ENCODE assay signal across 9 mouse cellular contexts in genomic region chr12:12527366-12527765, GRCm38 (mm10).
A peak's percentile ranks its signal among the peaks of the same experiment; 100 is the strongest.
DNase-seq lines count a peak whose midpoint lies in the region; ATAC-seq lines count a peak whose summit lies in the region.
"Had no signal": no experiment of that assay in that cellular context is flagged by ENCODE, and none has a peak within 500 bp of the region (broad histone marks: within the 10 kb centered on the region; RNA-seq: fewer than 3 reads in every experiment).

No protein-coding gene starts in this region.

- H3K9ac ChIP-seq in heart, embryonic 15.5 days, result no peak overlapping the region
- no peak overlapping the region for H3K9ac ChIP-seq in lung, embryonic 16.5 days (ENCODE audit: low read length)
- H3K9ac ChIP-seq: neural tube, embryonic 12.5 days had no signal

- H3K9me3 ChIP-seq in heart, embryonic 15.5 days (replicated peaks), result no peaks in the 10 kb centered on the region
- no peaks in the 10 kb centered on the region for H3K9me3 ChIP-seq in lung, embryonic 16.5 days (ENCODE audit: control insufficient read depth, low read length)
- H3K9me3 ChIP-seq: neural tube, embryonic 12.5 days had no signal

- DNase-seq in MN1 (ENCODE audit: low spot score) (peak; percentile 8), liver (no peak)
- DNase-seq in Muller cell, postnatal 12 days (ENCODE audit: inconsistent ontology term), result peak; percentile 62
- no peak for DNase-seq in frontal cortex, postnatal 10 days (ENCODE audit: low spot score in 2 of 2)
- no peak for DNase-seq in adrenal gland, postnatal 4 days (ENCODE audit: low spot score in 2 of 2)
- DNase-seq in layer of hippocampus, adult 18-20 months (ENCODE audit: low spot score in 2 of 2), result no peak

- H3K27ac ChIP-seq in heart, embryonic 15.5 days, result peak overlapping the region; percentile 79
- H3K27ac ChIP-seq in lung, embryonic 16.5 days (ENCODE audit: low read length), result no peak overlapping the region
- H3K27ac ChIP-seq: neural tube, embryonic 12.5 days had no signal

- peaks cover 40% of the 10 kb centered on the region for H3K4me1 ChIP-seq in heart, embryonic 15.5 days (replicated peaks)
- H3K4me1 ChIP-seq in lung, embryonic 16.5 days (replicated peaks; ENCODE audit: control insufficient read depth, insufficient read depth, low read length), result peaks cover 3% of the 10 kb centered on the region; the same call in 1 of the 2 replicates

- peak; percentile 85 for ATAC-seq in heart, embryonic 15.5 days (replicated peaks; ENCODE audit: insufficient number of reproducible peaks, insufficient read depth, low FRiP score, low read depth)
- ATAC-seq in lung, embryonic 16.5 days (ENCODE audit: low read depth), result peak; percentile 83

- no peaks in the 10 kb centered on the region for H3K36me3 ChIP-seq in heart, embryonic 15.5 days
- H3K36me3 ChIP-seq in lung, embryonic 16.5 days (ENCODE audit: control insufficient read depth, insufficient read depth, low read length), result no peaks in the 10 kb centered on the region
- H3K36me3 ChIP-seq: neural tube, embryonic 12.5 days had no signal

- 41% methylated on average over 3 of the region's 3 CpGs for WGBS in heart, embryonic 15.5 days
- 67% methylated on average over 3 of the region's 3 CpGs for WGBS in lung, embryonic 16.5 days

- H3K27me3 ChIP-seq in heart, embryonic 15.5 days, result no peaks in the 10 kb centered on the region
- no peaks in the 10 kb centered on the region for H3K27me3 ChIP-seq in lung, embryonic 16.5 days (ENCODE audit: control insufficient read depth, insufficient read depth, low read depth, low read length)
- H3K27me3 ChIP-seq: neural tube, embryonic 12.5 days had no signal

- no peak overlapping the region for H3K4me2 ChIP-seq in heart, embryonic 15.5 days
- no peak overlapping the region for H3K4me2 ChIP-seq in lung, embryonic 16.5 days (ENCODE audit: low read depth, low read length)
- H3K4me2 ChIP-seq: neural tube, embryonic 12.5 days had no signal

- no peak overlapping the region for H3K4me3 ChIP-seq in heart, embryonic 15.5 days
- H3K4me3 ChIP-seq in lung, embryonic 16.5 days (ENCODE audit: low read length), result no peak overlapping the region
- H3K4me3 ChIP-seq: neural tube, embryonic 12.5 days had no signal

Comparison
In these comparisons a context has a peak if more than half of its experiments do, and no peak if none do; other contexts are left out.
1. DNase-seq: peak in MN1 (single experiment) and Muller cell, postnatal 12 days (single experiment); none in frontal cortex, postnatal 10 days (0 of 2), adrenal gland, postnatal 4 days (0 of 2), layer of hippocampus, adult 18-20 months (0 of 2) and liver (single experiment).